8 mouse cellular contexts compared by ENCODE assay signal in the genomic region with DNA sequence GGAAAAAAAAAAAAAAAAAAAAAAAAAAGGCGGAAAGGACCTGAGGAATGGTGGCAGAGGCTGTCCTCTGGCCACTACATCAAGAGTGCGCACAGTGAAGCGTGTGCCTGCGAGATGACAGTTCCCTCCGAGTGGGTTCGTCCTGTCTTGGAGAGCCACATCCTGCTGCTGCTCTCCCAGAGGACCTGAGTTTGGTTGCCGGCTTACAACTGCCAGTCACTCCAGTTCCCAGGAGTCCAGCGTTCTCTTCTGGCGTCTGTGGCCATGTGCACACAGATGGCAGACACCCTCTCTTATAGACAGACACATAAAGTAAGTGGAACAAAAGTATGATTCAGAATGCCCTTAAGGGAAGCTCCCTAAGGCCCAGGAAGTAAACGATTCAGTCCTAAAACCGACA. TPM values are rescaled to one million over a fixed set of nuclear protein-coding genes. Genes with fewer than 3 reads are reported as not detected.
A peak's percentile ranks its signal among the peaks of the same experiment; 100 is the strongest.
DNase-seq lines count a peak whose midpoint lies in the region; ATAC-seq and TF ChIP-seq lines count a peak whose summit lies in the region.

No protein-coding gene starts in this region.

- H3K36me3 ChIP-seq in limb, embryonic 14.5 days (ENCODE audit: control insufficient read depth, insufficient read depth, low read length) = peaks cover 32% of the 10 kb centered on the region

- H3K4me2 ChIP-seq in limb, embryonic 14.5 days (replicated peaks; ENCODE audit: low read depth, low read length, severe bottlenecking) = peak overlapping the region; percentile 32

- intact Hi-C loops in heart, postnatal 25 days (cut with DNase I) = no loop called here

- H3K4me1 ChIP-seq in limb, embryonic 14.5 days (ENCODE audit: control insufficient read depth, insufficient read depth, low read length) = 0 out of 2 replicates have a peak, but pooled peaks cover 3% of the 10 kb centered on the region

- TF ChIP-seq POLR2A in limb, embryonic 14.5 days (IDR thresholded peaks at IDR 0.05; ENCODE audit: borderline replicate concordance, extremely low read depth, insufficient read depth, insufficient read length) = no peak

- ATAC-seq in limb, embryonic 14.5 days (ENCODE audit: low FRiP score, low read depth) = peak; percentile 14; the same call in 1 of the 2 replicates

- H3K9ac ChIP-seq in limb, embryonic 14.5 days (ENCODE audit: low read depth, low read length, severe bottlenecking) = no peak overlapping the region

- DNase-seq in heart, adult 11 months = peak; percentile 94
- DNase-seq in heart, postnatal 25 days (ENCODE audit: low spot score) = no peak
- peak; percentile 37 for DNase-seq in embryo, embryonic 10.5 days (ENCODE audit: low spot score)
- DNase-seq in heart, postnatal 4 days = peak; percentile 55
- DNase-seq in limb, embryonic 14.5 days (ENCODE audit: low spot score) = no peak
- DNase-seq in right cerebral cortex, postnatal 36 days (ENCODE audit: low spot score in 2 of 2) = no peak
- DNase-seq in thymus, postnatal 10 days (ENCODE audit: low spot score in 2 of 2) = no peak
- no peak for DNase-seq in layer of hippocampus, adult 18-20 months (ENCODE audit: low spot score in 2 of 2)

- no peaks in the 10 kb centered on the region for H3K9me3 ChIP-seq in limb, embryonic 14.5 days (ENCODE audit: control insufficient read depth, low read length)

- no peak overlapping the region for H3K4me3 ChIP-seq in limb, embryonic 14.5 days (replicated peaks; ENCODE audit: low read length)

- no peak overlapping the region for H3K27ac ChIP-seq in limb, embryonic 14.5 days (replicated peaks; ENCODE audit: low read depth, low read length)

- H3K27me3 ChIP-seq in limb, embryonic 14.5 days (ENCODE audit: control insufficient read depth, insufficient read depth, low read length) = no peaks in the 10 kb centered on the region

- WGBS in limb, embryonic 14.5 days = 16% methylated on average over 10 of the region's 11 CpGs

RNA-seq across cellular contexts. Expression of a gene that starts 27.3 kb away (rescaled TPM):
- total RNA-seq in heart, postnatal 25 days (2021) = 10 to 100 TPM; 52.5 to 64.2 TPM
- total RNA-seq in heart, postnatal 4 days (2021) = 100 to 1,000 TPM; 102 to 108 TPM
- polyA plus RNA-seq in limb, embryonic 14.5 days (2012; rRNA removed) = 102 and 125 TPM in 2 replicates
- polyA plus RNA-seq in limb, embryonic 14.5 days (2014; fragmentation: Nextera tagmentation; extraction: Ambion mirVana) = 78.1 and 92.1 TPM in 2 replicates
- 1 to 10 TPM; 4.5 to 4.7 TPM for total RNA-seq in layer of hippocampus, adult 18-20 months (2021)

RNA-seq across cellular contexts. Expression of a gene that starts 43.8 kb away (rescaled TPM):
- total RNA-seq in heart, postnatal 25 days (2021) = 1 to 10 TPM; 2.7 to 3.0 TPM
- 1 to 10 TPM; 5.0 to 5.5 TPM for total RNA-seq in heart, postnatal 4 days (2021)
- polyA plus RNA-seq in limb, embryonic 14.5 days (2012; rRNA removed) = 20.2 and 26.1 TPM in 2 replicates
- polyA plus RNA-seq in limb, embryonic 14.5 days (2014; fragmentation: Nextera tagmentation; extraction: Ambion mirVana) = 8.0 and 11.9 TPM in 2 replicates
- total RNA-seq in layer of hippocampus, adult 18-20 months (2021) = 10 to 100 TPM; 21.6 to 23.7 TPM

Comparison
In these comparisons a context has a peak if more than half of its experiments do, and no peak if none do; other contexts are left out.
1. DNase-seq: peak in heart, adult 11 months (single experiment), embryo, embryonic 10.5 days (single experiment) and heart, postnatal 4 days (single experiment); none in heart, postnatal 25 days (single experiment), limb, embryonic 14.5 days (single experiment), right cerebral cortex, postnatal 36 days (0 of 2), thymus, postnatal 10 days (0 of 2) and layer of hippocampus, adult 18-20 months (0 of 2).
2. RNA of a gene that starts 27.3 kb away (total RNA-seq): 102 to 108 TPM in heart, postnatal 4 days and 52.5 to 64.2 TPM in heart, postnatal 25 days; 4.5 to 4.7 TPM in layer of hippocampus, adult 18-20 months; every median in the first group is over 4 times any median in the second.